Mouse (Mus musculus): Measurements from ENCODE around the gene Pla2g3.

Gene Pla2g3

GRCm38 (mm10) chr11:3487952-3488570 lies at the start of gene Pla2g3:
Gene Pla2g3 (plus strand): TSS chr11:3488284.
- DNase-seq = peak; percentile 44 to 52

GRCm38 (mm10) chr11:3441696-3442443 lies 46.2 kb upstream of the Pla2g3 start:
- peak; percentile 63 to 83 for DNase-seq

- no peak for DNase-seq
These were observed 45.4 kb upstream of the Pla2g3 start for GRCm38 (mm10) chr11:3442677-3443076.

DNA sequence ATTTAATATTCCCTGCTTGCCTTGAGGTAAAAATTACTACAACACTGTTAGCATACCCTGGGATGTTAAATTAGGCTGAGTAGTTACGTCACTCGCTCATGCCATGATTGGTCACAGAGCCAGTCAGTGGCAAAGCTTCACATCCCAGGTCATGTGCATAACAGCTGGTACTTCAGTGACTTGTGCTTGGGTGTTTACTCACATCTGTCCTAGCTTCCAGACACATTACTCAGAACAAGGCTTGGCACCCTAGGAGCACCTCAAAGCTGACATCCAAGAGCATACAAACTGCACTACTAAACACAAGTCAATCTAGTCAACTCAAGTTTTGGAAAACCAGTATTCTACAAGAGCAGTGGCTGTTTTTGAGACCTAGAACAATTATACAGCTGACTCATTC lies 45.0 kb upstream of the Pla2g3 start:
- no peak for DNase-seq

GRCm38 (mm10) chr11:3444875-3445274 lies 43.2 kb upstream of the Pla2g3 start:
- DNase-seq = no peak

GRCm38 (mm10) chr11:3451701-3452163 lies 36.4 kb upstream of the Pla2g3 start:
- DNase-seq = peak in 1 of 2 experiments; percentile 32

GRCm38 (mm10) chr11:3452167-3452639 lies 35.9 kb upstream of the Pla2g3 start, which contains the start of gene Rnf185:
Gene Rnf185 (minus strand): TSS chr11:3452363.
- peak; percentile 92 to 94 for DNase-seq

- peak in 1 of 2 experiments; percentile 46 for DNase-seq
These were observed 35.3 kb upstream of the Pla2g3 start for GRCm38 (mm10) chr11:3452769-3453168.

- peak; percentile 81 to 87 for DNase-seq
These were observed 34.6 kb upstream of the Pla2g3 start for GRCm38 (mm10) chr11:3453467-3453866.

DNA sequence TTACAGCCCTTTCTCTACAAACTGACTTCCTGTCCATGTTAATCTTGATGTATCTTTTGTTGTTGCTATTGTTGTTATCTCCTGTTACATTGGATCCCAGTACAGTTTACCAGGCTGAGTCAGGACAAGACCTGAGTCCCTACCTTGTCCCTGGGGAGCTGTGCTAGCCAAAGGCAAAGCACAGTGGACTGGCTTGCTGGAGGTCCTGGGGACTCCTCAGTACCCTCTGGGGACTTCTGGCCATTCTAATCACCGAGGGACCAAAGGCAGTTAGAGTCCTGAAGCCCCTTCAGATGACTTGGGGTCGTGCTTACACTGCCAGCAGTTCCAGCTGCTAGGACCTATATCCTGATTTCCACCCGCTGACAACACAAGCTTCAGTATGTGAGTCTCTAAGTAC lies 33.6 kb upstream of the Pla2g3 start:
- DNase-seq = no peak

DNA sequence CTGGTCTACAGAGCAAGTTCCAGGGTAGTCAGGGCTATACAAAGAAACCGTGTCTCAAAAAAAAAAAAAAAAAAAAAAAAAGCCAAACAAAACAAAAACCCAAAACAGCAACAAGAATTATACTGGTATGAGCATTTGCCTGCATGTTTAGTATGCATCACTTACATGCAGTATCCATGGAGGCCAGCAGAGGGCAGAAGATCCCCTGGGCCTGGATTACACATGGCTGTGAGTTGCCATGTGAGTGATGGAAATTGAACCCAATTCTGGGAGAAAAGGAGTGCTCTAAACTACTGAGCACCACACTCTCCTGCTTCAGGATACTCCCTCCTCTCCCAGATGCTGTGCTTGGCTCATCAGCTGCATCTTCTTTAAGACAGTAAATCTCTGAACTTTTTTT lies 31.7 kb upstream of the Pla2g3 start:
- DNase-seq = peak; percentile 79 to 88

DNA sequence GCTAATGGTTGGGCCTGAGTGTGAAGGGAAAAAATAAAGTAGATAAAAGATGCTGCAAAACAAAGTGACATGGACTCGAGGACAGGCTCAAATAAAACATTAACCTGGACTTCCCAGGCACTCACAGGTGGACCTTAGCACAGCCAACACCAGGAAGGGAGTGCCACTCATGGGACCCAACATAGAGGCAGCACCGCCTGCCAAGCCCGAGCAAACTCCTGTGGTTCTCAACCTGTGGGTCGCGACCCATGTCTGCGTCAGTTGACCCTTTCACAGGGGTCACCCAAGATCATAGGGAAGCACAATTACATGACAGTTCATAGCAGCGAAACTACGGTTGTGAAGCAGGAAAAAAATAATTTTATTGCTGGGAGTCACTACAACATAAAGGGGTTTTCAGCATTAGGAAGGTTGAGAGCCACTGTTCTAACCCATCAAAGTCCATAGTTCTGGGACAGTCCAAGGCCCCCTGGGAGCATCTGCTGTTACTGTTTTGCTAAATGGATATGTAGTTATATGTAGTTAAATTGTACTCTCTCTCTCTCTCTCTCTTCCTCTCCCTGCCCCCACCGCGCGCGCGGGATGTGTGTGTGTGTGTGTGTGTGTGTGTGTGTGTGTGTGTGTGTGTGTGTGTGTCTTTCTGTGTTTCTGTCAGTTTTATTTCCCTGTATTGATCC lies 29.5 kb upstream of the Pla2g3 start:
- DNase-seq = no peak

- no peak for DNase-seq
These were observed 29.0 kb upstream of the Pla2g3 start for GRCm38 (mm10) chr11:3459105-3459468.

DNA sequence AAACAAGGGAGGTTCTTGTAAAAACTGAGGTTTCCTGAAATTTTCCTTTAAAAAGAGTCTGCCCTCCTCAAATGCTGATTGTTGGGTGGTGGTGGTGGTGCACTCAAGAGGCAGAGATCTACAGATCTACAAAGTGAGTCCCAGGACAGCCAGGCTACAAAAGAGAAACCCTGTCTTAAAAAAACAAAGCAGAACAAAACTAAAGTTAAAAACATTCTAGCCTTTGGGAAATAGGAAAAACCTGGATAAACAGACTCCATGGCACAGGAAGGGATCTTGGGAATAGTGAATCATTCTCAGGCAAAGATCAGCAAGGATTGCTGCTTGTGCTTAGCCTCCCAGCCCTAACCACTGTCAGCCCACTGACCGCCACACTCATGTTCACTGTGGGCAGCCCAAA lies 25.2 kb upstream of the Pla2g3 start:
- no peak for DNase-seq

GRCm38 (mm10) chr11:3471448-3471850 lies 16.6 kb upstream of the Pla2g3 start:
- DNase-seq = no peak

DNA sequence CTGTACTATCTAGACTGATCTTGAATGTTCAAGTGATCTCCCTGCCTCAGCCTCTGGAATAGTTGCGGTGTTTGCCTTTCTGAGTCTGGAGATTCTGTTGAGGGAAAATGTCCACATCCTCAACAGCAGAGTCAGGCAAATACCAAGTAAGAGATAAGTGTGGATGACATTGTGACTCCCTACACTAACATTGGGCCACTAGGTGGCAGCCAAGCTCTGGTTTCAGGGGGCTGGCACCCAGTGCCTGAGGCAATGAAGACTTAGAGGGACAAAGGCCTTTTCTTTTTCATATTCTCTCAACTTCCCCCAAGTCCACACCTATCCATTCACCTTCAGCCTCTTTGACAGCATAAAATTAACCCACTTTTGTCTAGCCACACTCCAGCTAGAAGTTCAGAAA lies 15.6 kb upstream of the Pla2g3 start:
- DNase-seq = peak; percentile 92 to 96

GRCm38 (mm10) chr11:3474480-3475115 lies 13.5 kb upstream of the Pla2g3 start:
- DNase-seq = peak in 1 of 2 experiments; percentile 54

- DNase-seq = no peak
These were observed 12.6 kb upstream of the Pla2g3 start for GRCm38 (mm10) chr11:3475489-3475888.

DNA sequence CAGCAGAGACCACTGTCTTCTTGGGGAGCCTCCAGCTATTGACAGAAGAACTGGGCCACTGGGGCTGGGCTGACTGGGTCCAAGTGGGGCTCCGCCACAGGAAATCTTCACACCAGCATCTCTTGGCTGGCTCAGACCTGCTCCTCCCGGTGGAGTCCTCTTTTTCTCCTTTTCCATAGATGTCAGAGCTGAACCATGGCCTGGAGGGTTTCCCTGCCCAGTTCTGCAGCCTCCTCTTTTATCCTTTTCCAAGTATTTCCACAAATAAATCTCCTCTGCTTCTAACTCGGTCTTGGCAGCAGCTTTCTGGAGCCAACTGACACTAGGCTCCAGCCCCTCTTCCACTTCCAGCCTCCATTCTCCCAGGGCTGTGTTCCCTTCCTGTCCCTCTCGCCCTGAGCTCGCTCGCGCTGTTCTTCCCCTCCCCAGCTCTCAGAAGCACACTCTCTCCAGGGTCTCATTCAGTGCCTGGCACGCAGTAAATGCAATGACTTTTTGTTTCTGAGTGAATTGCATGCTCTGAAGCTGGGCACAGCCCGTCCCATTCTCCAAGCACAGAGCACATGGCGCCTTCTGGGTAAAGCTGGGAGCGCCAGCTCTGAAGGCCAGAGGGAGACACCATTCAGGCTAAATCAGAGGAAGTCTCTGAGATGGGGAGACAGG lies 4.0 kb upstream of the Pla2g3 start:
- peak in 1 of 2 experiments; percentile 25 for DNase-seq

DNA sequence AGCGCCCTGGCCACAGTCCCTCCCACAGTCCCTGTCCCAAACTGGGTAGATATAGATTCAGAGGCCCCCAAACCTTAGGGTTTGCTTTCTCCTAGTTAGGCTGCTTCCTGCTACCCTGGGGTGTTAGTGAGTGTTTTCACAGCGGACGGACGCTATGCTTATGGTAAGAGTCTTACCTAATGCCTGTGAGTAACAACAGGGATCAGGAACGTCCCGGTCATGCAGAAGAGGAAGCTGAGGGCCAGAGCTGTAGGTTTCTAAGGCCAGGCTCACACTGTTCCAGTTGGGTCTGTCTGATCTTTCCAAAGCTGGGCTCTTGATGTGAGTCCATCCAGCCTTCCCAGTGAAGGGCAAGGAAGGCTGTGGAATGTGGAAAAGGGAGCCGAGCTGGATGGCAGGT lies 1.7 kb upstream of the Pla2g3 start:
- DNase-seq = no peak

- no peak for DNase-seq
These were observed 952 bp downstream of the Pla2g3 start for GRCm38 (mm10) chr11:3489036-3489435.

DNA sequence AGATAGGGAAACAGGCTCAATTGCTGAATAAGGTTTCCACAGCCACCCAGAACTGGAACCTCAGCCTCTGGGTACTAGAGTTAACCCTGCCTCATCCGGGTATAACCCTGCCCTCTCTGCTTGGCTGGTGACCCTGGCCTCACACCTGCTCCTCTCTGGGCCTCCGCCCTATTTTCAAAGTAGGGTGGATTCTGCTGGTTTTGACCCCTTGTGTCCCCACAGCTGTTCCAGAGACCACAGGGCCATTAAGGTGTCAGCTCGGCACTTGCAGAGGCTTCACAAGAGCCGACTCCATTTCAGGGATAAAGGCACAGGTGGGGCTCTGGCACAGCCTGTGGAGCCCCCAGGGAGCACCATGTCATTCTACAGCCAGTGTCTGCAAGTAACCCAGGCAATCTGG lies 4.7 kb downstream of the Pla2g3 start:
- DNase-seq = peak in 1 of 2 experiments; percentile 37

Data from cerebellum, postnatal 25 days (tissue).